Mouse (Mus musculus) bone marrow, adult 2 months (tissue): ENCODE measurements around the gene Gm1043. TPM values are rescaled to one million over a fixed set of nuclear protein-coding genes. Genes with fewer than 3 reads are reported as not detected.

Experiments used
- H3K27ac ChIP-seq: fragments of 200-500 bp; 2 replicates; pipeline ENCODE4 v1.5.1; 2012; ENCODE audit warnings: low read depth, mild to moderate bottlenecking, control low read depth, inconsistent platforms, low read length; ENCODE audit not compliant: control insufficient read depth, poor library complexity, insufficient read depth
- H3K4me1 ChIP-seq: fragments of 200-500 bp; 2 replicates; pipeline ENCODE4 v1.6.1; 2011; ENCODE audit warnings: low read length; ENCODE audit not compliant: control insufficient read depth, insufficient read depth
- H3K4me3 ChIP-seq: fragments of 200-500 bp; replicated peaks from 2 replicates; pipeline ENCODE3; 2011; ENCODE audit warnings: mild to moderate bottlenecking, low read depth, low read length, control low read depth; ENCODE audit not compliant: control insufficient read depth
- CTCF ChIP-seq: fragments of 200-500 bp; IDR thresholded peaks from 2 replicates; pipeline ENCODE4 v1.5.1; 2011; ENCODE audit warnings: low read length, control low read depth; ENCODE audit not compliant: control insufficient read depth, insufficient read depth
- POLR2A ChIP-seq: fragments of 200-500 bp; IDR thresholded peaks from 2 replicates; pipeline ENCODE4 v1.6.1; 2011; ENCODE audit warnings: low read depth, mild to moderate bottlenecking, control low read depth, low read length, borderline replicate concordance; ENCODE audit not compliant: control insufficient read depth
- WGBS: fragments of 180-500 bp; shearing (Covaris S2); methylation state at CpG from one replicate; pipeline ENCODE4 v1.1.7; 2018; 5-methylcytosine and 5-hydroxymethylcytosine counted together
- polyA plus RNA-seq: library from polyadenylated mRNA; stranded (reverse); fragments of >200 nt; gene quantifications from 2 replicates; pipeline ENCODE4 v1.2.4, GENCODE M21; 2011; ENCODE audit warnings: low replicate concordance; ENCODE audit not compliant: missing spikeins, insufficient read depth, insufficient read length

The Gm1043 gene
- polyA plus RNA-seq, 1 experiment = 0.85 TPM

GRCm38 (mm10) chr5:37107611-37108010, 22.4 kb downstream of the Gm1043 start:
- Histone ChIP-seq H3K4me1 (no peaks in the 10 kb centered on the region; the same call in 1 of the 2 replicates), H3K4me3 (no peak overlapping the region), H3K27ac (0 out of 2 replicates have a peak overlapping the region, but pooled peaks have one; percentile 14)
- TF ChIP-seq CTCF = no peak
- no peak for TF ChIP-seq POLR2A
- WGBS = 74% methylated on average over 6 of the region's 6 CpGs

GRCm38 (mm10) chr5:37109280-37109849, 24.2 kb downstream of the Gm1043 start:
- 30% methylated on average over 6 of the region's 6 CpGs for WGBS
- no peak overlapping the region for H3K27ac ChIP-seq
- H3K4me3 ChIP-seq = no peak overlapping the region
- TF ChIP-seq CTCF (peak; percentile 76), POLR2A (no peak)
- no peaks in the 10 kb centered on the region; the same call in 1 of the 2 replicates for H3K4me1 ChIP-seq

GRCm38 (mm10) chr5:37112389-37112788, 27.2 kb downstream of the Gm1043 start:
- no peak overlapping the region for H3K4me3 ChIP-seq
- 67% methylated on average over 7 of the region's 7 CpGs for WGBS
- H3K27ac ChIP-seq = no peak overlapping the region
- no peak for TF ChIP-seq CTCF
- TF ChIP-seq POLR2A = no peak
- no peaks in the 10 kb centered on the region; the same call in 1 of the 2 replicates for H3K4me1 ChIP-seq

- 78% methylated on average over 9 of the region's 9 CpGs for WGBS
- Histone ChIP-seq H3K4me3 (no peak overlapping the region), H3K4me1 (no peaks in the 10 kb centered on the region), H3K27ac (no peak overlapping the region)
- no peak for TF ChIP-seq POLR2A
- TF ChIP-seq CTCF = 0 out of 2 replicates have a peak, but pooled peaks have one; percentile 2
Measured at GRCm38 (mm10) chr5:37117126-37117525, 32.0 kb downstream of the Gm1043 start.

GRCm38 (mm10) chr5:37118242-37118641, 33.1 kb downstream of the Gm1043 start:
- WGBS = 48% methylated on average over 4 of the region's 4 CpGs
- H3K4me1 ChIP-seq = no peaks in the 10 kb centered on the region
- TF ChIP-seq POLR2A = no peak
- TF ChIP-seq CTCF = peak; percentile 69
- H3K27ac ChIP-seq = no peak overlapping the region
- H3K4me3 ChIP-seq = no peak overlapping the region

- Histone ChIP-seq H3K27ac (no peak overlapping the region), H3K4me1 (no peaks in the 10 kb centered on the region), H3K4me3 (no peak overlapping the region)
- WGBS = 70% methylated on average over 7 of the region's 7 CpGs
- TF ChIP-seq POLR2A (no peak), CTCF (no peak)
Measured at GRCm38 (mm10) chr5:37121186-37121680, 36.1 kb downstream of the Gm1043 start.

GRCm38 (mm10) chr5:37131841-37132240, 46.7 kb downstream of the Gm1043 start:
- WGBS = 58% methylated on average over 4 of the region's 4 CpGs
- Histone ChIP-seq H3K27ac (no peak overlapping the region), H3K4me1 (no peaks in the 10 kb centered on the region), H3K4me3 (no peak overlapping the region)
- no peak for TF ChIP-seq CTCF
- no peak for TF ChIP-seq POLR2A

GRCm38 (mm10) chr5:37141745-37142144, 56.6 kb downstream of the Gm1043 start:
- 76% methylated on average over 8 of the region's 8 CpGs for WGBS
- no peak overlapping the region for H3K27ac ChIP-seq
- no peaks in the 10 kb centered on the region for H3K4me1 ChIP-seq
- TF ChIP-seq CTCF = no peak
- no peak for TF ChIP-seq POLR2A
- H3K4me3 ChIP-seq = no peak overlapping the region

GRCm38 (mm10) chr5:37147536-37147935, 62.4 kb downstream of the Gm1043 start:
- 18% methylated on average over 4 of the region's 4 CpGs for WGBS
- no peak overlapping the region for H3K27ac ChIP-seq
- H3K4me3 ChIP-seq = no peak overlapping the region
- no peak for TF ChIP-seq POLR2A
- peak; percentile 81 for TF ChIP-seq CTCF
- H3K4me1 ChIP-seq = no peaks in the 10 kb centered on the region
